Mouse (Mus musculus) urinary bladder, postnatal 36 days (tissue): Measurements from ENCODE around the gene Abcf2.
"Not testable (repeated sequence)": the region's sequence is repeated elsewhere in the genome, so short reads cannot be mapped to it uniquely, and the experiment has no call there.

ENCODE experiments used
- DNase-seq, 2 experiments: peaks; one replicate each; pipeline ENCODE4 v3.0.0; 2022; ENCODE audit warnings: low spot score in 2 of 2, mixed read lengths in 1 of 2

Gene Abcf2

DNA sequence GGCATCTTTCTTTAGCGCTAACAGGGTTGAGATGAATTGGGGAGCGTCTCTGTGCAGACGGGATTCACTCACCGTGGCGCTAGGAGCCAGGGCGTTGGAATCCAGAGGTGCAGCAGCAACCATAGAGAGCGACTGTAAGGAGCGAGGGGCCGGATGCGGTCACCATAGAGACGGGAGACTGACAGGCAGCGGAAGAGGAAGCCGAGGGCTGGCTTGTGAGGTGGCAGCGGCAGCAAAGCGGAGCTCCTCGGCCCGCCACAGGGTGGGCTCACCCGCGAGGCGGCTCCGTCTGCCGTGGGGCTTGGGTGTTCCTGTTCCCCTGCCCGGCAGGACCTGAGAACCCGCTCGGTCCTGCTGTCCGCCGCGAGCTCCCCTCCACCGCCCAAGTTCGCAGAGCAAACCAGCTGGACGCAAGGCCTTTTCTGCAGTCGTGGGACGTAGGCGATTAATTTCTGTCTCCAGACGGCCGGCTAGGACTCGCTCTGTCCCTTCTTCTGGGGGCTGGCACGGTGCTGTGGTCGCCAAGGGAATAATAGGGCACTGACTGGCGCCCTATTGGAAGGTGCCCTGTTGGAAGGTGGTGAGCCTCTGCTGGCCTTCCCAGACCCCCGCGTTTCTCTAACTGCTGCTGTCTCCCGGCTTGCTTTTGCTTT, 9.4 kb upstream of the Abcf2 start, which contains the start of gene Chpf2:
Gene Chpf2, plus strand, starts transcription at position 195 of the 653 bp plus-strand sequence.
- DNase-seq, result peak; percentile 57 to 79

- DNase-seq, result no peak
Observed at GRCm38 (mm10) chr5:24586106-24586505, 8.8 kb upstream of the Abcf2 start.

DNA sequence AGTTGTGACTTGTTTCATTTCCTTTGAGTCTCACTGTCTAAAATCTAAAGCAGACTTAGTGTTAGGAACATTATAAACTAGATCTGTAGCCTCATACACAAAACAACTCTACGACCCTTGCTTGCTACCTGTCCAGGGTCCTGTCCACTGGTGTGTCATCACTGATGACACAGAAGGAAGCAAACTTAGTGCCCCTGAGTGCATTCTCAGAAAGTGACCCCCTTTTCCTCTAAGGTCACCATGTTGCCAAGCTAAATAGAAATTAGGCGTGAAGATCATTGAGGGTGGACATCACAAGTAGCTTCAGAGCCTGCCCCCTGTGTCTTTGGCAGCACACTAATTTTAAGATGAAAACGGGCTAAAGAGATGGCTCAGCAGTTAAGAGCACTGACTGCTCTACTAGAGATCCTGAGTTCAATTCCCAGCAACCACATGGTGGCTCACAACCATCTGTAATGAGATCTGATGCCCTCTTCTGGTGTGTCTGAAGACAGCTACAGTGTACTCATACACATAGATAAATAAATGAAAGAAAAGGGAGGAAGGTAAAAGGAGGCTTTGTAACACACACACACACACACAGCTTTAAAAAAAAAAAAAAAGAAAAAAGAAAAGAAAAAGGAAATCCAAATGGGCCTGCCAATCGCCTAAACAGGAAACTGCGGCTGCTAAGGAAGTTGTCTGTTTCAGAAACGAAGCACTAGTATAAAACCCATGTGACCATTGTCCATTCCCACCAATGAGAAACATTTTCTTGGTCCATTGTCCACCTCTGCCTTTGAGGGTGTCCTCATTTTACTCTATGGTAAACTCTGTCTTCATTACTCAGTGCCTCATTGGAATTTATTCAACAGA, 1.1 kb upstream of the Abcf2 start:
- no peak for DNase-seq

DNA sequence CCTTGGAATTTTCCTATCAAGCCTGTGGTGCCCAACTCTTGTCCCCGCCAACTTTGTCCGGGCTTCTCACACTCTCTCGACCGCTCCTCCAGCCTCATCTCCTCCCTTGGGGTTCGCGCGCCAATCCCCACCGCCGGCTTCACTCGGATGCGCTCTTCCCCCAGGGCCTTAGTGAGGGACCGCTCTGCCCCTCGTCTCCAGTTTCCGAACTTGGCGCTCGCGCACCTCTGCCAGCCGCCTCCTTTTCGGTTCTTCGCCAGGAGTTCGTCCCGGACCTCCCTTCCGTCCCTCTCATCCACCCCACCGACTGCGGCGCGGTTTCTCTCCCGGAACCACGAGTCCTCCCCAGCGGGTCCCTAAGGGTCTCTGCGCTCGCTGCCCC, 475 bp downstream of the Abcf2 start:
- DNase-seq, result no peak

DNA sequence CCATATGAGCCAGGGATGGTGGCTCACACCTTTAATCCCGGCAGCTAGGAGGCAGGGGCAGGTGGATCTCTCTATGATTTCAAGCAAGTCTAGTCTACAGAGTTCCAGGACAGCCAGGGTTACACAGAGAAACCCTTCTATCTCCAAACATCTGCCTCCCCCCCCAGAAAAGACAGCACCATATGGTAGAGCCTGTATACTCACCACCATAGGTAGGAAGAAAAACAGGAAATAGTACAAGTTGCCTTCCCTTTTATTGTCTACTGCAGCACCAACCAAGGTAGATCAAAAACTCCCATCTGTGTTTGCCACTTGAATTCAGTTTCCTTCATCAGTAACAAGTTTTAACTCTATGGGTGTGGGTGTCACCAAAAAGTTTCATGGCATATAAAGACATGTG, 1.3 kb downstream of the Abcf2 start:
- DNase-seq, result no peak

GRCm38 (mm10) chr5:24556709-24557108, 20.6 kb downstream of the Abcf2 start, which contains the start of gene 4931409K22Rik:
4931409K22Rik (minus strand) TSS chr5:24556809.
- DNase-seq, result no peak

DNA sequence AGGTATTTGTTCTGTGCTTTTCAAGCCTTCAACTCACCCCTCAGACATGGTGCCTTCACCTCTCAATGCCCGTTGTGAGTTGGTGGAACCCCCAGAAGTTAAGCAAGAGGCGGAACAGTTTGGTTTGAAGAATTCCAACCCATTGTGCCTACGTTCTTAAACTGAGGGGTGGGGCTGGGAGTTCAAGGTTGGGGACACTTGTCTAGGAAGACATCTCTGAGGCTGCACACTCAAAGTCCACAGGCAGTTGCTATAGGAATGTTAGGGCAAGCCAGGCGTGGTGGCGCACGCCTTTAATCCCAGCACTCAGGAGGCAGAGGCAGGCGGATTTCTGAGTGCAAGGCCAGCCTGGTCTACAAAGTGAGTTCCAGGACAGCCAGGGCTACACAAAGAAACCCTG, 21.9 kb downstream of the Abcf2 start:
- DNase-seq, result not testable (repeated sequence)

DNA sequence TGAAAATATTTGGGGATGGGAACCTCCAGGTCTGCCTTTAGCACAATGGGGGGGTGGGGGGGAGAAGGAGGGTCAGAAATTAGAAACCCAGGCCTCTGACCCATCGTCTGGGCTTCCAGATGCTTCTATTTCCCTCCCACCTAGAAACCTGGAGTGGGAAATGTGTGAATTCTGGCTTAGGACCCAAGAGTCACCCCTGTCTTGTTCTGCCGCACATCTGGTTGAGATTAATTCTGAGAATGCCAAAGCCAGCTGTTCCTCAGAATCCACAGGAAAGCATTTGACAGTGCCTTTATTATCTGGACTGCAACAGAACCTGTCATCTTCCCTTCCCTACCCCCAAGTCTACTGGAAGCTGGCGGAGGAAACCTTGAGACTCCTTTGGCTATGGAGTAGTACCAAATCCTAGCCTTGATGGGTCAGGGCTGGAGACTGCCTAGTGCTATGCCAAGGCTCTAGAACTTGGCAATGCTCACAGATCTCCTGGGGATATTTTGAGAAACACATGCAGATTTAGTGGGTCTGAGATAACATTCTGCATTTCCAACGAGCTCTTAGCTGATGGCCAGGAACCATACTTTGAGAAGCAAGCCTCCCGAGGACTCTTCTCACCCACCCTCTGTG, 23.5 kb downstream of the Abcf2 start:
- no peak for DNase-seq

GRCm38 (mm10) chr5:24551317-24551688, 26.0 kb downstream of the Abcf2 start:
- DNase-seq, result no peak

GRCm38 (mm10) chr5:24550598-24551316, 26.5 kb downstream of the Abcf2 start:
- DNase-seq, result peak in 1 of 2 experiments; percentile 41

DNA sequence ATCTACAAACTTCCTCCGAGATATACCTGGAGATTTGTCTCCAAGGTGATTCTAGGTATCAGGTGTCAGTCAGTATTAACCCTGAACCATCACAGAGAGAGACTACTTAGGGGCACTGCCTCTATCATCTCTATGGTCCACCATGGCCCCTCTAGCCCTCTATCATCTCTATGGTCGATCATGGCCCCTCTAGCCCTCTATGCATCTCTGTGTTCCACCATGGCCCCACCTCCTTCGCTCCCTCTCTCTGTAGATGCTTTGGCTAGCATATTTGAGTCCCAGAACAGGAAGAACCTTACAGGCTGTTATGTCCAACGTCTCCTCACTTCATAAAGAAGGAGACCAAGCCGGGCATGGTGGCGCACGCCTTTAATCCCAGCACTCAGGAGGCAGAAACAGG, 34.6 kb downstream of the Abcf2 start:
- DNase-seq, result no peak

- no peak for DNase-seq
Observed at GRCm38 (mm10) chr5:24541144-24541569, 36.1 kb downstream of the Abcf2 start.

GRCm38 (mm10) chr5:24540387-24541143, 36.7 kb downstream of the Abcf2 start, which contains the start of gene Asb10:
Asb10 (minus strand) TSS chr5:24540978.
- peak; percentile 35 to 43 for DNase-seq

GRCm38 (mm10) chr5:24539571-24540296, 37.5 kb downstream of the Abcf2 start:
- DNase-seq, result no peak

GRCm38 (mm10) chr5:24537618-24538017, 39.6 kb downstream of the Abcf2 start:
- no peak for DNase-seq

- no peak for DNase-seq
Observed at GRCm38 (mm10) chr5:24536511-24536910, 40.8 kb downstream of the Abcf2 start.

- no peak for DNase-seq
Observed at GRCm38 (mm10) chr5:24535731-24536130, 41.5 kb downstream of the Abcf2 start.

DNA sequence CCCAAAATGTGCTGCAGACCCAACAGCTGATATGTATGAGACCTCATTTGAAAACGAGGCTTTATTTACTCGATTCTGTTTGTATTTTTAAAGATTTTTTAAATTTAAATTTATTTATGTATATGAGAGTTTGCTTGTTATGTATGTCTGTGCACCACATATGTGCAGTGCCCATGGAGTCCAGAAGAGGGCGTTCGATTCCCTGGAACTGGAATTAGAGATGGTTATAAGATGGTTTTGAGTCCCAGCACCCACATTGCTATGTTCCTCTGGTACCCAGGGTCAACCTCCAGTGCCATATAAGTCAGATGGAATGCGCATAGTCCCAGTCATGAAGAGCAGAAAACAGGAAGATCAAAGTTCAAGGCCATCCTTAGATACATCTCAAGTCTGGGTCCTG, 43.0 kb downstream of the Abcf2 start:
- DNase-seq, result no peak

- no peak for DNase-seq
Observed at GRCm38 (mm10) chr5:24533391-24533790, 43.9 kb downstream of the Abcf2 start.

DNA sequence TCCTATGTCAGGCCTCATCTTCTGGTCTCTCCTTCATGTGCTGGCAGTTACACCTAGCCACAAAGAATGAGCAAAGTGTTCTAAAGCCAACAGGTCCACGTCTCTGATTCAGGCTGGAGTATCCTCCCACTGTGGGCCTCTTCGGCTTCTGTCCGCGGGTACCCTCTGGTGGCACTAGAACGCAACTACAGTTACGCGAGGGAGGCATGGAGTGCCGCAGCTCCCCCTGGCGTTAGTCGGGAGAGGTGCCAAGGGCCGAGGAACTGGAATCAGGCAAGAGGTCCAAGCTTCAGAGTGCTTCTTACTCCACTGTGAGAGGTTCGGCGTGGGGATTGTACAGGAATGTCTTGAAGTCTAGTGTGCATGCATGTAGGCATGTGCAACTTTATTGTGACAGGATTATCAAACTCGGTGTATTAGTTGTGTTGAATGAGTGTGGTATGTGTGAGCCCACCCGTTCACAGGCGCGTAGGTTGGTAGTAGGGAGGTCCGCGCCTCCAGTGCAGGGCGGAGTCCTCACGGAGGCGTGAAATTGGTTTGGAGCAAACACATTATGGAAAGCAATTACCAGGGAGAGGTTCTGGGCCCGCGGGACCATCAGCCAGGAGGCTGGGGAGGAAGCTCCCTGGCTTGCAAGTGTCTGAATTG, 47.1 kb downstream of the Abcf2 start:
- DNase-seq, result peak; percentile 90 to 93
